Mouse (Mus musculus) forelimb bud, embryonic 11.5 days (tissue): ENCODE measurements around the gene Megf11.
A peak's percentile ranks its signal among the peaks of the same experiment; 100 is the strongest.

Source experiments
- DNase-seq: peaks from one replicate; pipeline ENCODE4 v3.0.0-alpha.2; 2012; ENCODE audit warnings: low read depth, low spot score

Gene Megf11

GRCm38 (mm10) chr9:64393914-64394596 is 8.6 kb downstream of the Megf11 start:
- peak; percentile 69 for DNase-seq

- no peak for DNase-seq
Measured at GRCm38 (mm10) chr9:64395238-64395920, 10.0 kb downstream of the Megf11 start.

GRCm38 (mm10) chr9:64397108-64397507 is 11.7 kb downstream of the Megf11 start:
- DNase-seq, result no peak

- no peak for DNase-seq
Measured at GRCm38 (mm10) chr9:64399121-64399520, 13.7 kb downstream of the Megf11 start.

- peak; percentile 40 for DNase-seq
Measured at GRCm38 (mm10) chr9:64402141-64402540, 16.7 kb downstream of the Megf11 start.

- DNase-seq, result no peak
Measured at GRCm38 (mm10) chr9:64406841-64407240, 21.4 kb downstream of the Megf11 start.

- no peak for DNase-seq
Measured at GRCm38 (mm10) chr9:64407390-64407970, 22.1 kb downstream of the Megf11 start.

- DNase-seq, result peak; percentile 63
Measured at GRCm38 (mm10) chr9:64408821-64409220, 23.4 kb downstream of the Megf11 start.

GRCm38 (mm10) chr9:64420471-64420870 is 35.0 kb downstream of the Megf11 start:
- DNase-seq, result no peak

- no peak for DNase-seq
Measured at GRCm38 (mm10) chr9:64421986-64422616, 36.7 kb downstream of the Megf11 start.

GRCm38 (mm10) chr9:64423912-64424311 is 38.5 kb downstream of the Megf11 start:
- no peak for DNase-seq

GRCm38 (mm10) chr9:64436121-64436520 is 50.7 kb downstream of the Megf11 start:
- DNase-seq, result no peak

- no peak for DNase-seq
Measured at GRCm38 (mm10) chr9:64440101-64440500, 54.7 kb downstream of the Megf11 start.

- DNase-seq, result no peak
Measured at GRCm38 (mm10) chr9:64445981-64446380, 60.6 kb downstream of the Megf11 start.

GRCm38 (mm10) chr9:64447070-64447469 is 61.6 kb downstream of the Megf11 start:
- DNase-seq, result no peak

GRCm38 (mm10) chr9:64447522-64447921 is 62.1 kb downstream of the Megf11 start:
- no peak for DNase-seq

GRCm38 (mm10) chr9:64452769-64453168 is 67.3 kb downstream of the Megf11 start:
- no peak for DNase-seq

GRCm38 (mm10) chr9:64454196-64454595 is 68.8 kb downstream of the Megf11 start:
- no peak for DNase-seq

GRCm38 (mm10) chr9:64455910-64456309 is 70.5 kb downstream of the Megf11 start:
- DNase-seq, result no peak

- peak; percentile 34 for DNase-seq
Measured at GRCm38 (mm10) chr9:64457596-64457995, 72.2 kb downstream of the Megf11 start.

GRCm38 (mm10) chr9:64461568-64462308 is 76.3 kb downstream of the Megf11 start:
- no peak for DNase-seq

- DNase-seq, result no peak
Measured at GRCm38 (mm10) chr9:64462870-64463269, 77.4 kb downstream of the Megf11 start.
